Mouse (Mus musculus) heart, embryonic 14.5 days (tissue): Measurements from ENCODE around the gene Ccp110. TPM values are rescaled to one million over a fixed set of nuclear protein-coding genes. Genes with fewer than 3 reads are reported as not detected.

ENCODE experiments used
- ATAC-seq: fragments of 200-750 bp; cut with Nextera tagmentation; 2 replicates; pipeline ENCODE4 v1.8.0; 2017; ENCODE audit warnings: low read depth, moderate TSS enrichment; ENCODE audit not compliant: insufficient number of reproducible peaks, insufficient read depth, low FRiP score
- H3K27ac ChIP-seq, 2 experiments: fragments of 200-500 bp in 1 of 2; fragments of 300-500 bp in 1 of 2; sonication (generic) in 1 of 2; replicated peaks in 1 of 2; 2 replicates each; pipeline ENCODE4 v1.5.1; 2012 to 2014; ENCODE audit warnings: low read depth in 2 of 2, low read length in 2 of 2, control low read depth in 1 of 2, mild to moderate bottlenecking in 1 of 2, mixed read lengths in 1 of 2; ENCODE audit not compliant: control insufficient read depth in 1 of 2, insufficient read depth in 1 of 2
- H3K27me3 ChIP-seq: fragments of 300-500 bp; sonication (generic); 2 replicates; pipeline ENCODE4 v1.6.1; 2014; ENCODE audit warnings: mild to moderate bottlenecking, low read length, control low read depth; ENCODE audit not compliant: control insufficient read depth, insufficient read depth
- H3K36me3 ChIP-seq: fragments of 300-500 bp; sonication (generic); 2 replicates; pipeline ENCODE4 v1.6.1; 2014; ENCODE audit warnings: mild to moderate bottlenecking, control low read depth, low read length, mixed read lengths; ENCODE audit not compliant: control insufficient read depth, insufficient read depth
- H3K4me1 ChIP-seq, 2 experiments: fragments of 200-500 bp in 1 of 2; fragments of 300-500 bp in 1 of 2; sonication (generic) in 1 of 2; 2 replicates each; pipeline ENCODE4 v1.6.1; 2012 to 2014; ENCODE audit warnings: low read length in 2 of 2, control low read depth in 1 of 2, mixed read lengths in 1 of 2; ENCODE audit not compliant: control insufficient read depth in 2 of 2, insufficient read depth in 2 of 2
- H3K4me2 ChIP-seq: fragments of 300-500 bp; sonication (generic); 2 replicates; pipeline ENCODE4 v1.6.1; 2014; ENCODE audit warnings: mild to moderate bottlenecking, low read length
- H3K4me3 ChIP-seq, 2 experiments: fragments of 200-500 bp in 1 of 2; fragments of 300-500 bp in 1 of 2; sonication (generic) in 1 of 2; 2 replicates each; pipeline ENCODE4 v1.5.1; 2012 to 2014; ENCODE audit warnings: low read length in 2 of 2, mild to moderate bottlenecking in 2 of 2, control low read depth in 1 of 2, low read depth in 1 of 2, moderate library complexity in 1 of 2; ENCODE audit not compliant: control insufficient read depth in 1 of 2, insufficient read depth in 1 of 2
- H3K9ac ChIP-seq: fragments of 300-500 bp; sonication (generic); 2 replicates; pipeline ENCODE4 v1.6.1; 2014; ENCODE audit warnings: mild to moderate bottlenecking, low read length
- H3K9me3 ChIP-seq: fragments of 300-500 bp; sonication (generic); 2 replicates; pipeline ENCODE4 v1.6.1; 2016; ENCODE audit warnings: low read length, control low read depth; ENCODE audit not compliant: control insufficient read depth
- WGBS: fragments of 180-500 bp; shearing (Covaris S2); extraction: QIAGEN DNeasy Blood & Tissue Kit; methylation state at CpG from one replicate; pipeline ENCODE4 v1.1.7; 2014; 5-methylcytosine and 5-hydroxymethylcytosine counted together
- polyA plus RNA-seq: library from polyadenylated mRNA; unstranded; fragments of >200 nt; fragmentation: Nextera tagmentation; extraction: Ambion mirVana; gene quantifications from 2 replicates; pipeline ENCODE4 v1.2.1, GENCODE M21; 2014

Gene Ccp110
- 4.2 and 4.4 TPM in 2 replicates for polyA plus RNA-seq

GRCm38 (mm10) chr7:118712228-118713173 is at the start of gene Ccp110:
Gene Ccp110 (plus strand): TSS chr7:118712552.
- peak within 1 kb of the TSS; percentile 77 to 86 for H3K4me3 ChIP-seq
- WGBS = 1% methylated on average over 46 of the region's 48 CpGs
- ATAC-seq = peak; percentile 94
- H3K27me3 ChIP-seq = no peaks in the 10 kb centered on the region
- no peak within 1 kb of the TSS for H3K27ac ChIP-seq
- no peaks in the 10 kb centered on the region for H3K4me1 ChIP-seq
- peak within 1 kb of the TSS; percentile 81 for H3K4me2 ChIP-seq
- H3K36me3 ChIP-seq = peaks cover 13% of the 10 kb centered on the region; the same call in 1 of the 2 replicates
- no peaks in the 10 kb centered on the region for H3K9me3 ChIP-seq
- H3K9ac ChIP-seq = peak within 1 kb of the TSS; percentile 78

- WGBS = 91% methylated on average over 2 of the region's 2 CpGs
- Histone ChIP-seq H3K9me3 (peaks cover 9% of the 10 kb centered on the region), H3K9ac (no peak overlapping the region), H3K36me3 (no peaks in the 10 kb centered on the region), H3K4me2 (no peak overlapping the region), H3K27me3 (peaks cover 53% of the 10 kb centered on the region), H3K4me3 (no peak overlapping the region), H3K4me1 (no peaks in the 10 kb centered on the region), H3K27ac (no peak overlapping the region)
- ATAC-seq = no peak
Observed at GRCm38 (mm10) chr7:118667773-118668172, 44.6 kb upstream of the Ccp110 start.

- no peaks in the 10 kb centered on the region for H3K36me3 ChIP-seq
- H3K4me1 ChIP-seq = no peaks in the 10 kb centered on the region
- ATAC-seq = no peak
- H3K4me3 ChIP-seq = no peak overlapping the region
- H3K27ac ChIP-seq = no peak overlapping the region
- 44% methylated on average over 4 of the region's 4 CpGs for WGBS
- H3K27me3 ChIP-seq = peaks cover 74% of the 10 kb centered on the region
- no peaks in the 10 kb centered on the region for H3K9me3 ChIP-seq
- H3K9ac ChIP-seq = no peak overlapping the region
- H3K4me2 ChIP-seq = no peak overlapping the region
Observed at GRCm38 (mm10) chr7:118670142-118670541, 42.2 kb upstream of the Ccp110 start.

GRCm38 (mm10) chr7:118676826-118677225 is 35.5 kb upstream of the Ccp110 start:
- Histone ChIP-seq H3K27me3 (peaks cover 63% of the 10 kb centered on the region), H3K27ac (no peak overlapping the region), H3K9ac (no peak overlapping the region), H3K4me1 (peaks cover 3 to 5% of the 10 kb centered on the region in 2 experiments; a peak in 3 of 4 replicates), H3K9me3 (no peaks in the 10 kb centered on the region), H3K4me3 (no peak overlapping the region), H3K4me2 (no peak overlapping the region), H3K36me3 (no peaks in the 10 kb centered on the region)
- peak; percentile 73; the same call in 1 of the 2 replicates for ATAC-seq
- 22% methylated on average over 4 of the region's 4 CpGs for WGBS

GRCm38 (mm10) chr7:118688199-118688598 is 24.2 kb upstream of the Ccp110 start:
- no peaks in the 10 kb centered on the region for H3K4me1 ChIP-seq
- H3K27ac ChIP-seq = no peak overlapping the region
- H3K36me3 ChIP-seq = peaks cover 58% of the 10 kb centered on the region
- H3K4me2 ChIP-seq = no peak overlapping the region
- H3K27me3 ChIP-seq = peaks cover 11% of the 10 kb centered on the region
- H3K9ac ChIP-seq = no peak overlapping the region
- 23% methylated on average over 5 of the region's 5 CpGs for WGBS
- ATAC-seq = no peak
- H3K9me3 ChIP-seq = no peaks in the 10 kb centered on the region
- H3K4me3 ChIP-seq = no peak overlapping the region

GRCm38 (mm10) chr7:118689088-118689487 is 23.3 kb upstream of the Ccp110 start:
- H3K36me3 ChIP-seq = peaks cover 66% of the 10 kb centered on the region
- no peak overlapping the region for H3K4me2 ChIP-seq
- H3K27ac ChIP-seq = no peak overlapping the region
- H3K9me3 ChIP-seq = no peaks in the 10 kb centered on the region
- 78% methylated on average over 7 of the region's 7 CpGs for WGBS
- no peak overlapping the region for H3K9ac ChIP-seq
- peaks cover 9% of the 10 kb centered on the region for H3K27me3 ChIP-seq
- no peak overlapping the region for H3K4me3 ChIP-seq
- ATAC-seq = no peak
- H3K4me1 ChIP-seq = no peaks in the 10 kb centered on the region

GRCm38 (mm10) chr7:118691287-118691686 is 21.1 kb upstream of the Ccp110 start:
- Histone ChIP-seq H3K4me1 (no peaks in the 10 kb centered on the region), H3K36me3 (peaks cover 86% of the 10 kb centered on the region), H3K9ac (no peak overlapping the region), H3K9me3 (no peaks in the 10 kb centered on the region), H3K27ac (no peak overlapping the region), H3K4me2 (no peak overlapping the region), H3K4me3 (no peak overlapping the region), H3K27me3 (no peaks in the 10 kb centered on the region)
- no peak for ATAC-seq
- WGBS = 94% methylated on average over 2 of the region's 2 CpGs
